Mouse (Mus musculus) retina, postnatal 7 days (tissue): ENCODE data around the gene Ivl.

Experiments used
- DNase-seq: peaks from one replicate; pipeline ENCODE4 v3.0.0-alpha.2; 2012; ENCODE audit warnings: low read depth, low spot score

The Ivl gene

GRCm38 (mm10) chr3:92573449-92574041 lies at the start of gene Ivl:
Gene Ivl (minus strand): TSS chr3:92573735.
- DNase-seq: no peak

GRCm38 (mm10) chr3:92621560-92621959 lies 48.0 kb upstream of the Ivl start, which contains the start of gene Lce6a:
Gene Lce6a (minus strand): TSS chr3:92621660.
- no peak for DNase-seq

- no peak for DNase-seq
Observed at GRCm38 (mm10) chr3:92609804-92610203, 36.3 kb upstream of the Ivl start.

- no peak for DNase-seq
Observed at GRCm38 (mm10) chr3:92607392-92607791, 33.9 kb upstream of the Ivl start, which contains the start of gene 2210017I01Rik. Gene 2210017I01Rik (minus strand): TSS chr3:92607492.

GRCm38 (mm10) chr3:92602169-92602568 lies 28.6 kb upstream of the Ivl start:
- no peak for DNase-seq

- no peak for DNase-seq
Observed at GRCm38 (mm10) chr3:92600456-92600855, 26.9 kb upstream of the Ivl start.

GRCm38 (mm10) chr3:92599973-92600372 lies 26.4 kb upstream of the Ivl start:
- no peak for DNase-seq

GRCm38 (mm10) chr3:92598429-92598828 lies 24.9 kb upstream of the Ivl start:
- DNase-seq: no peak

- DNase-seq: no peak
Observed at GRCm38 (mm10) chr3:92588858-92589257, 15.3 kb upstream of the Ivl start, which contains the start of gene Smcp. Gene Smcp (minus strand): TSS chr3:92588997.

GRCm38 (mm10) chr3:92587190-92587589 lies 13.7 kb upstream of the Ivl start:
- no peak for DNase-seq

- no peak for DNase-seq
Observed at GRCm38 (mm10) chr3:92585055-92585454, 11.5 kb upstream of the Ivl start.

- no peak for DNase-seq
Observed at GRCm38 (mm10) chr3:92583164-92583826, 9.8 kb upstream of the Ivl start.

GRCm38 (mm10) chr3:92579508-92579907 lies 6.0 kb upstream of the Ivl start:
- no peak for DNase-seq

- no peak for DNase-seq
Observed at GRCm38 (mm10) chr3:92578652-92579413, 5.3 kb upstream of the Ivl start.

GRCm38 (mm10) chr3:92572514-92573155 lies 900 bp downstream of the Ivl start:
- DNase-seq: no peak

GRCm38 (mm10) chr3:92568752-92569151 lies 4.8 kb downstream of the Ivl start:
- DNase-seq: no peak

GRCm38 (mm10) chr3:92565418-92565817 lies 8.1 kb downstream of the Ivl start:
- DNase-seq: no peak

- DNase-seq: no peak
Observed at GRCm38 (mm10) chr3:92534411-92534810, 39.1 kb downstream of the Ivl start, which contains the start of gene 2310046K23Rik. Gene 2310046K23Rik (minus strand): TSS chr3:92534511.
